Mouse (Mus musculus) heart, adult 8-10 months (tissue): ENCODE data around the gene Ear1. TPM values are rescaled to one million over a fixed set of nuclear protein-coding genes. Genes with fewer than 3 reads are reported as not detected.
"Not testable (repeated sequence)": the region's sequence is repeated elsewhere in the genome, so short reads cannot be mapped to it uniquely, and the experiment has no call there.

Experiments
- DNase-seq: peaks from one replicate; pipeline ENCODE4 v3.0.0; 2022; ENCODE audit warnings: low spot score
- total RNA-seq, 4 experiments: library from RNA; stranded (reverse); gene quantifications; 2 replicates each; pipeline ENCODE4 v1.2.4; 2022

The Ear1 gene
- total RNA-seq, result under 1 TPM in 1 of 4 experiments, not detected in 3; 0.55 TPM

DNA sequence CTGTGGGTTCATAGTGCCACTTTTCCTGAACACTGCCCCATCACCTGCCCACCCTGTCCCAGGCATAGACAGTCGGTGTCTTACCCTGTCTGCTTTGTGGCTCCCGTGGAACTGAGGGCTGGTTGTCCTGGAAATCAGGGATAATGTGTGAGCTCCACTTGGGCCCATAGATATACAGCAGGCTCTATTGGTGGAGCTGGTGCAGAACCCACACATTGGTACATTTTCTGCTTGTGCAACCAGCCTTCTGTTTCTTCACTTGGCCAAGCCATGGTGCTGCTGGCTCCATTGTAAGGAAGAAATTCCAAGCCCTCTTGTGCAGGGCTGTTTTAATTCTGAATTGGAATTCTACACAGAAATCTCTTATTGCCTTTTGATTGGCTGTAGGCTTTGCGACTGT, at the start of gene Ear1:
Ear1 (minus strand) TSS at position 101 of the 400 bp plus-strand sequence.
- not testable (repeated sequence) for DNase-seq

DNA sequence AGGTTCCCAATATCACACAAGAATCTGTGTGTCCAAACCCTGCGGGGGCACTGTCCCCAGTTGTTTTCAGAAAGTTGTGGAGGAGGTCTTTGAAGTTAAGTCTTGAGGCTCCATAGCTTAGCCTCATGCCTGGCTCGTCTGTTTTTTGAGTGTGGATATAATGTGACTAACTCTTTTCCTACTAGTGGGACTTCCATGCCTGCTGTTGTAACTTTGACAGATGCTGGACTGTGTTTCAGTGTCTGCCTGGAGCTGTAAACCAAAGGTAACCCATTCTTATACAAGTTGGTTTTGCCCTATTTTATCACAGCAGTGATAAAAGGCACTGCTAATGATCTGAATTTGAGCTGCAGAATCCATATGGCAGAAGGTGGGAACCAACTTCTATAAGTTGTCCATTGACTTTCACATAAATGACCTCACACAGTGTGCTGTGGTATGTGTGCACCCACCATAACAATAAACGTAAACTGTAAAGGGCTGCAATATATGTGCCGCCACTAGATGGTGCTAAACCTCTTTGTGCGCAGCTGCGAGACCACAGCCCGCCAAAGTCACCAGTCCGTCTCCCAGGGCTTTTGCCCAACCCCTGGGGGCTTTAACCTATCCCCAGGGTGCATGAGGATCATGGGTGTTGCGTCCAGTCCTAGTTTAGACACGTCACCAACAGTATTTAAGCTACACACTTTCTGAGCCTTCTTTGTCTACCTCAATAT, 49.5 kb upstream of the Ear1 start, which contains the start of gene Gm8113:
Gm8113 (plus strand) TSS at position 703 of the 716 bp plus-strand sequence.
- peak; percentile 54 for DNase-seq

- not testable (repeated sequence) for DNase-seq
Observed at GRCm38 (mm10) chr14:43923459-43923858, 48.1 kb upstream of the Ear1 start, which contains the start of gene Ear10. Gene Ear10, minus strand, starts transcription at chr14:43923559.

DNA sequence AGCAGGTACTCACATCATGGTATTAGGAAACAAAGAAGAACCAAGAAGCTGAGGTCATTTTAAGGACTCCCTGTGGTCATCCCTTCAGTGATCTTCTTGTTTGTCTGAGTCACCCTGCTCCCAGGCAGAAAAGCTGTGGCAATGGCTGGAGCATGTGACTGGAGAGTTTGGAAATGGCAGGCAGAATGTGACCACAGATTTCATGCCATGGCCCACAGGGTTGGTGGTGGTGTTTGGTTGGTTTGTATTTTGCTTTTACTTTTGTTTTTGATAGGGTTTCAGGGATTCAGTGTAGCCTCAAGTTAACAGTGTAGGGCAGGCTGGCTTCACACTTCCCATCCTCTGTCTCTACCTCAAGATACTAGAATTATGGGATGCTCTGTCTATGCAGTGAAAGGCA, 42.9 kb upstream of the Ear1 start:
- DNase-seq, result not testable (repeated sequence)

- not testable (repeated sequence) for DNase-seq
Observed at GRCm38 (mm10) chr14:43898577-43898976, 23.3 kb upstream of the Ear1 start.

- DNase-seq, result not testable (repeated sequence)
Observed at GRCm38 (mm10) chr14:43895357-43895756, 20.0 kb upstream of the Ear1 start.

DNA sequence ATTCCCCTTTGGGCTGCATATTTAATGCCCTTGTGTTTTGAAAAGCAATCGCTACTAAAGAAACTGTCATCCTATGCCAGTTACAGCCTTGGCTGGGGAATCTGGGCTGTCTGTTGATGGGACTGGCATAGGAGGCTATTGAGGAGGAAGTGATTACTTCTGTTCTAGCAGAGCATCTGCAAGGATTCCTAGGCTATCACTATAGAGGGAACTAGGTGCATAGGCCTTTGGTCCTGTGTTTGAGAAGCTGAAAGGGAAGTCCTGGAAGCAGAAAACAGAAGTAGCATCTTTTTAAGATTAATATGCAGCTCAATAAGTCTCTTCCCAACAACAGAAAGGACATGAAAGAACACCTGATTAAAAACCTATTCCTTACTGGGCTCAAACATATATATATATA, 16.0 kb upstream of the Ear1 start:
- DNase-seq, result not testable (repeated sequence)

- DNase-seq, result not testable (repeated sequence)
Observed at GRCm38 (mm10) chr14:43886235-43886634, 10.9 kb upstream of the Ear1 start.

GRCm38 (mm10) chr14:43879966-43880545, 4.7 kb upstream of the Ear1 start:
- DNase-seq, result not testable (repeated sequence)

GRCm38 (mm10) chr14:43877789-43878188, 2.5 kb upstream of the Ear1 start:
- not testable (repeated sequence) for DNase-seq

DNA sequence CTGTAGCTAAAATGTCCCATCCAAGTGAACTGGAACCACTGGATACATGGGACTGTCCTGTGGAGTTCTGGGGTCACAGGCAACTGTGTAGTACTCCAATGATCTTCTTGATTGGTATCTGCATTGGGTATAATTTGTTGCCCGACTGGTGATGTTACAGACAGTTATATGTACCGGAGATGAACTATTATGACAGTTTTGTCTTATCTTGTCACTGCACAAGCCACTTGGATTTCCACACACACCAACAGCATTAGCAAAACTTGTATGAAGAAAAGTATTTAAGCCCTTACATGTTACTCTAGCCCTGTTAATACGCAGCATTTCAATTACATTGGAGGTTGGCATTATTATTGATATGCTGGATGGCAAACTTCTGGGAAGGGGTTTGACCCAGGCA, 455 bp downstream of the Ear1 start:
- DNase-seq, result not testable (repeated sequence)

GRCm38 (mm10) chr14:43860522-43860921, 14.8 kb downstream of the Ear1 start:
- not testable (repeated sequence) for DNase-seq

- DNase-seq, result not testable (repeated sequence)
Observed at GRCm38 (mm10) chr14:43859465-43859864, 15.9 kb downstream of the Ear1 start.

DNA sequence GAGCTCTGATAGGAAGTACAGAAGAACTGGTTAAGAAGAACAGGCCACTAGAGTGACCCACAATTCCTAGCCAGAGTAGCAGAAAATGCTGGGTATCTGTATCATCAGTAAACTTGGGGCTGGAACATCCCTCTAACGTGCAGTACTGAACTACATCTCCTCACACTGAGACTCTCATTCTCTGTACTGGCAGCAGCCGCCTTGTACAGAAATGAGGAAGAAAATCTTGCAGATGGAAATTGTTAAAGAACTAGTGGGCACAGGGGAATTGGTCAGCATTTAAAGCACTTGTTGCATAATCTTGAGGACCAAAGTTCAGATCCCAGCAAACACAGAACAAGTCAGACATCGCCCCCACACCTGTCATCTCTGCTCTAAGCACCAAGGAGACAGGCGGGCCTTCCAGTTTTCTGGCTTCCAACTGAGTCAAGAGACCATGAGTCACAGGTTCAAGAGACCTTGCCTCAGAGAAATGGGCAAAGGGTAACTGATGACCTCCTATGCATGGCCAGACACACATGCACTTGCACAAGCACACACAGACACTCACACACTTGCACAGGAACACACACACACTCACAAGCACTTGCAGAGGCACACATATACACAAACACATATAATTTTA, 31.3 kb downstream of the Ear1 start:
- not testable (repeated sequence) for DNase-seq

- not testable (repeated sequence) for DNase-seq
Observed at GRCm38 (mm10) chr14:43840976-43841375, 34.3 kb downstream of the Ear1 start.

DNA sequence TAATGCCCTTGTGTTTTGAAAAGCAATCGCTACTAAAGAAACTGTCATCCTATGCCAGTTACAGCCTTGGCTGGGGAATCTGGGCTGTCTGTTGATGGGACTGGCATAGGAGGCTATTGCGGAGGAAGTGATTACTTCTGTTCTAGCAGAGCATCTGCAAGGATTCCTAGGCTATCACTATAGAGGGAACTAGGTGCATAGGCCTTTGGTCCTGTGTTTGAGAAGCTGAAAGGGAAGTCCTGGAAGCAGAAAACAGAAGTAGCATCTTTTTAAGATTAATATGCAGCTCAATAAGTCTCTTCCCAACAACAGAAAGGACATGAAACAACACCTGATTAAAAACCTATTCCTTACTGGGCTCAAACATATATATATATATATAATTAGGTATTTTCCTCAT, 40.0 kb downstream of the Ear1 start:
- DNase-seq, result not testable (repeated sequence)

- not testable (repeated sequence) for DNase-seq
Observed at GRCm38 (mm10) chr14:43830385-43830784, 44.9 kb downstream of the Ear1 start.

GRCm38 (mm10) chr14:43824176-43824575, 51.1 kb downstream of the Ear1 start:
- DNase-seq, result not testable (repeated sequence)

- not testable (repeated sequence) for DNase-seq
Observed at GRCm38 (mm10) chr14:43821869-43822268, 53.4 kb downstream of the Ear1 start.

DNA sequence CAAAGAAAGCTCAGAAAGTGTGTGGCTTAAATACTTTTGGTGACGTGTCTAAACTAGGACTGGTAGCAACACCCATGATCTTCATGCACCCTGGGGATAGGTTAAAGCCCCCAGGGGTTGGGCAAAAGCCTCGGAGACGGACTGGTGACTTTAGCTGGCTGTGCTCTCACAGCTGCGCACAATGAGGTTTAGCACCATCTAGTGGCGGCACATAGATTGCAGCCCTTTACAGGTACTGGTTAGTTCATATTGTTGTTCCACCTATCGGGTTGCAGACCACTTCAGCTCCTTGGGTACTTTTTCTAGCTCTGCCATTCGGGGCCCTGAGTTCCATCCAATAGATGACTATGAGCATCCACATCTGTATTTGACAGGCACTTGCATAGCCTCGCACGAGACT, 62.9 kb downstream of the Ear1 start:
- DNase-seq, result not testable (repeated sequence)

GRCm38 (mm10) chr14:43808142-43808541, 67.2 kb downstream of the Ear1 start:
- not testable (repeated sequence) for DNase-seq

- not testable (repeated sequence) for DNase-seq
Observed at GRCm38 (mm10) chr14:43804435-43804834, 70.9 kb downstream of the Ear1 start.
